Mouse (Mus musculus) liver, embryonic 16.5 days (tissue): ENCODE measurements at regions not wholly inside any gene's neighbourhood (a gene's known extent, or its start where the extent isn't known, plus 50 kb on each side); places are given as distances from the start of the nearest gene placed in this dataset.

Experiments
- ATAC-seq: fragments of 200-750 bp; cut with Nextera tagmentation; 2 replicates; pipeline ENCODE4 v1.8.0; 2017; ENCODE audit warnings: low read depth, mild to moderate bottlenecking, moderate number of reproducible peaks, moderate library complexity
- H3K27ac ChIP-seq: fragments of 300-500 bp; sonication (generic); 2 replicates; pipeline ENCODE4 v1.5.1; 2014; ENCODE audit warnings: mild to moderate bottlenecking, low read length
- H3K27me3 ChIP-seq: fragments of 300-500 bp; sonication (generic); 2 replicates; pipeline ENCODE4 v1.6.1; 2014; ENCODE audit warnings: low read depth, low read length, mixed read lengths; ENCODE audit not compliant: control insufficient read depth, insufficient read depth
- H3K36me3 ChIP-seq: fragments of 300-500 bp; sonication (generic); 2 replicates; pipeline ENCODE4 v1.6.1; 2014; ENCODE audit warnings: mild to moderate bottlenecking; ENCODE audit not compliant: control insufficient read depth, insufficient read depth
- H3K4me1 ChIP-seq: fragments of 300-500 bp; sonication (generic); 2 replicates; pipeline ENCODE4 v1.6.1; 2014; ENCODE audit warnings: low read depth, low read length, mixed read lengths; ENCODE audit not compliant: control insufficient read depth
- H3K4me2 ChIP-seq: fragments of 300-500 bp; sonication (generic); 2 replicates; pipeline ENCODE4 v1.6.1; 2014; ENCODE audit warnings: low read depth, low read length, mixed read lengths
- H3K4me3 ChIP-seq: fragments of 300-500 bp; sonication (generic); 2 replicates; pipeline ENCODE4 v1.5.1; 2014; ENCODE audit warnings: low read depth, mild to moderate bottlenecking, low read length
- H3K9ac ChIP-seq: fragments of 300-500 bp; sonication (generic); 2 replicates; pipeline ENCODE4 v1.6.1; 2014; ENCODE audit warnings: low read depth, low read length
- H3K9me3 ChIP-seq: fragments of 300-500 bp; sonication (generic); replicated peaks from 2 replicates; pipeline ENCODE4 v1.6.1; 2016; ENCODE audit warnings: low read length; ENCODE audit not compliant: control insufficient read depth
- WGBS: fragments of 180-500 bp; shearing (Covaris S2); extraction: QIAGEN DNeasy Blood & Tissue Kit; methylation state at CpG from one replicate; pipeline ENCODE4 v1.1.7; 2014; ENCODE audit not compliant: insufficient replicate concordance; 5-methylcytosine and 5-hydroxymethylcytosine counted together

- H3K27me3 ChIP-seq, result no peaks in the 10 kb centered on the region
Observed at GRCm38 (mm10) chr3:37846191-37847003, 122.1 kb upstream of the Gm5148 start.

GRCm38 (mm10) chr3:37845313-37846023 is 121.2 kb upstream of the Gm5148 start:
- H3K27ac ChIP-seq, result no peak overlapping the region
- no peak overlapping the region for H3K9ac ChIP-seq
- 63% methylated on average over 11 of the region's 11 CpGs for WGBS
- no peaks in the 10 kb centered on the region for H3K9me3 ChIP-seq
- no peaks in the 10 kb centered on the region for H3K27me3 ChIP-seq
- H3K36me3 ChIP-seq, result no peaks in the 10 kb centered on the region
- H3K4me1 ChIP-seq, result no peaks in the 10 kb centered on the region
- ATAC-seq, result no peak
- no peak overlapping the region for H3K4me3 ChIP-seq
- H3K4me2 ChIP-seq, result no peak overlapping the region

More at GRCm38 (mm10) chr3:37846191-37847003, 122.1 kb upstream of the Gm5148 start:
- 35% methylated on average over 3 of the region's 3 CpGs for WGBS
- ATAC-seq, result no peak
- Histone ChIP-seq H3K27ac (no peak overlapping the region), H3K36me3 (no peaks in the 10 kb centered on the region), H3K9ac (no peak overlapping the region), H3K4me1 (no peaks in the 10 kb centered on the region), H3K4me3 (no peak overlapping the region), H3K4me2 (no peak overlapping the region), H3K9me3 (no peaks in the 10 kb centered on the region)

GRCm38 (mm10) chr3:37844731-37845312 is 120.5 kb upstream of the Gm5148 start:
- Histone ChIP-seq H3K9me3 (no peaks in the 10 kb centered on the region), H3K27ac (no peak overlapping the region), H3K36me3 (no peaks in the 10 kb centered on the region), H3K4me3 (no peak overlapping the region), H3K4me2 (no peak overlapping the region), H3K4me1 (no peaks in the 10 kb centered on the region), H3K27me3 (no peaks in the 10 kb centered on the region), H3K9ac (no peak overlapping the region)
- no peak for ATAC-seq
- WGBS, result 60% methylated on average over 8 of the region's 8 CpGs

- Histone ChIP-seq H3K9ac (no peak overlapping the region), H3K36me3 (no peaks in the 10 kb centered on the region), H3K27me3 (no peaks in the 10 kb centered on the region), H3K4me3 (no peak overlapping the region), H3K4me1 (no peaks in the 10 kb centered on the region), H3K4me2 (no peak overlapping the region), H3K27ac (no peak overlapping the region), H3K9me3 (no peaks in the 10 kb centered on the region)
- ATAC-seq, result no peak
- 65% methylated on average over 7 of the region's 7 CpGs for WGBS
Observed at GRCm38 (mm10) chr3:37842289-37842688, 118.0 kb upstream of the Gm5148 start.

- WGBS, result 67% methylated on average over 11 of the region's 11 CpGs
- Histone ChIP-seq H3K4me3 (no peak overlapping the region), H3K9me3 (no peaks in the 10 kb centered on the region), H3K9ac (no peak overlapping the region), H3K36me3 (no peaks in the 10 kb centered on the region), H3K4me2 (no peak overlapping the region), H3K27ac (no peak overlapping the region), H3K4me1 (no peaks in the 10 kb centered on the region), H3K27me3 (no peaks in the 10 kb centered on the region)
- no peak for ATAC-seq
Observed at GRCm38 (mm10) chr3:37838896-37839295, 114.6 kb upstream of the Gm5148 start.

- Histone ChIP-seq H3K27me3 (no peaks in the 10 kb centered on the region), H3K9ac (no peak overlapping the region), H3K27ac (no peak overlapping the region), H3K4me3 (no peak overlapping the region), H3K4me1 (no peaks in the 10 kb centered on the region), H3K4me2 (no peak overlapping the region), H3K9me3 (no peaks in the 10 kb centered on the region), H3K36me3 (no peaks in the 10 kb centered on the region)
- ATAC-seq, result no peak
- 57% methylated on average over 5 of the region's 5 CpGs for WGBS
Observed at GRCm38 (mm10) chr3:37836749-37837148, 112.5 kb upstream of the Gm5148 start.

- H3K4me2 ChIP-seq, result no peak overlapping the region
- 65% methylated on average over 2 of the region's 2 CpGs for WGBS
Observed at GRCm38 (mm10) chr3:37835687-37836086, 111.4 kb upstream of the Gm5148 start.

GRCm38 (mm10) chr3:37835135-37835534 is 110.8 kb upstream of the Gm5148 start:
- H3K27me3 ChIP-seq, result no peaks in the 10 kb centered on the region
- ATAC-seq, result no peak
- no peaks in the 10 kb centered on the region for H3K4me1 ChIP-seq
- 63% methylated on average over 5 of the region's 5 CpGs for WGBS
- H3K9ac ChIP-seq, result no peak overlapping the region
- H3K4me2 ChIP-seq, result no peak overlapping the region
- no peaks in the 10 kb centered on the region for H3K9me3 ChIP-seq
- no peaks in the 10 kb centered on the region for H3K36me3 ChIP-seq
- H3K4me3 ChIP-seq, result no peak overlapping the region
- no peak overlapping the region for H3K27ac ChIP-seq

More at GRCm38 (mm10) chr3:37835687-37836086, 111.4 kb upstream of the Gm5148 start:
- no peaks in the 10 kb centered on the region for H3K27me3 ChIP-seq
- no peak overlapping the region for H3K9ac ChIP-seq
- ATAC-seq, result no peak
- no peak overlapping the region for H3K27ac ChIP-seq
- no peak overlapping the region for H3K4me3 ChIP-seq
- no peaks in the 10 kb centered on the region for H3K9me3 ChIP-seq
- no peaks in the 10 kb centered on the region for H3K4me1 ChIP-seq
- H3K36me3 ChIP-seq, result no peaks in the 10 kb centered on the region

GRCm38 (mm10) chr3:37834626-37835025 is 110.3 kb upstream of the Gm5148 start:
- Histone ChIP-seq H3K36me3 (no peaks in the 10 kb centered on the region), H3K27me3 (no peaks in the 10 kb centered on the region), H3K4me3 (no peak overlapping the region), H3K27ac (no peak overlapping the region), H3K4me2 (no peak overlapping the region), H3K9ac (no peak overlapping the region), H3K9me3 (no peaks in the 10 kb centered on the region), H3K4me1 (no peaks in the 10 kb centered on the region)
- 60% methylated on average over 3 of the region's 3 CpGs for WGBS
- no peak for ATAC-seq
